Mouse (Mus musculus): ENCODE data around the gene Ifi35.

DNA sequence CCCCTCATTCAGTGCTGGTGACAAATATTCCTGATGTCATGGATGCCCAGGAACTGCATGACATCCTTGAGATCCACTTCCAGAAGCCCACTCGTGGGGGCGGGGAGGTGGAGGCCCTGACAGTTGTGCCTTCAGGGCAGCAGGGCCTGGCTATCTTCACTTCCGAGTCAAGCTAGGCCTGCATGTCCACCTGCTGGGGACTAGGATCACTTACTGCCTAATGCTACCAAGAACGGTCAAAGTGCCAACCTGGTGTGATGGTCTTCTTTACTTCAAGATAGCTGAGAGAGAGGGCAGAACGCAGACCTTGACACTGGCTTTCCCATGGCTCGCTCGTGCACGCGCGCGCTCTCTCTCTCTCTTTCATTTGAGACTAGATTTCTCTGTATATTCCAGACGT, 10.0 kb downstream of the Ifi35 start:
- TF ChIP-seq MAFK (IDR thresholded peaks at IDR 0.05; ENCODE audit: insufficient read depth, low read depth, low read length) (no peak), HCFC1 (IDR thresholded peaks at IDR 0.05; ENCODE audit: borderline replicate concordance, insufficient read depth, low read length) (no peak), ZNF384 (IDR thresholded peaks at IDR 0.05; ENCODE audit: low read depth, low read length) (no peak)

Data from ES-E14 (cell line).